In the genomic region with DNA sequence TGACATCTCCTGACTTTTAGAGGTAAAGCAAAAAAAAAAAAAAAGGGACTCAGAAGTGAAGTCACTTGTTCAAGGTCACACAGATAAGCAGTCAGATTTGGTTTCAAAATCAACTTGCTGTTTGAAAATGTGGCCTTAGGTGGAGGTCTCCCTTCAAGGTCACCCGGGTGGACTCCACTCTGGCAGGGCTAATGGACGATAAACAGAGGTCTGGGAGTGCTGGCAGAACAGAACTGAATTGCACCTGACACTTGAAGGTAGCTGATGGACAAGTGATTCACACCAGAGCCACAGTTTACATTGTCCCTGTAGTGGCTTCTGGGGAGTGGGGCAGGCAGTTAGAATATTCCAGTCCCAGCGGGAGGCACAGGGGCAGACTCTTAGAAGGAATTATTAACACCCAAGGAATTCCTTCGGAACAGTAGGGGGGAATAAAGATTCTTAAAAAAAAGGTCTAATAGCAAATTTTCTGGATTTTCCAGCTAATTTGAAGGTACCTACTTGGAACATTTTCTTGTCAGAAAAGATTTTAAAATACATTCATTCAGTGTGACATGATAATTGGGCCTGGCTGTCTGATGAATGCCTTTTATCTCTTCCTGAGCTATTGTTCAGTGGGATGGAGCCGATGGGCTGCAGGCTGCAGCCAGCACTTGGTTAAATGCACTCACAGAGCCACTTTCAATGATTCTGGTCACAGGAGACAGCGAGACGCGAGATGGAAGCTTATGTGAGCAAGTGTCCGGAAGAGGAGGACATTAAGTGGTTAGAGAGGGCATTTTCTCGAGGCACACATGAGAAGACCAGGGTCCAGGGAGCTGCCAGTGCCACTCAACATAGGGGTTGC, we compare ENCODE assay signal across 15 mouse cellular contexts. TPM values are rescaled to one million over a fixed set of nuclear protein-coding genes. Genes with fewer than 3 reads are reported as not detected.
DNase-seq lines count a peak whose midpoint lies in the region; ATAC-seq and TF ChIP-seq lines count a peak whose summit lies in the region.
"Had no signal": no experiment of that assay in that cellular context is flagged by ENCODE, and none has a peak within 500 bp of the region (broad histone marks: within the 10 kb centered on the region; RNA-seq: fewer than 3 reads in every experiment).

No protein-coding gene starts in this region.

- intact Hi-C loops in heart, postnatal 25 days (cut with DNase I), result loop anchor here (5.0 to 10.0 kb wide), 3 partner anchors 38 to 485 kb away; no protein-coding TSS in a partner anchor

- H3K4me1 ChIP-seq in heart, embryonic 12.5 days (replicated peaks), result peaks cover 69% of the 10 kb centered on the region
- H3K4me1 ChIP-seq in ES-E14 (ENCODE audit: control insufficient read depth in 2 of 2, insufficient read depth in 2 of 2, low read length in 2 of 2, poor library complexity in 1 of 2), result peaks cover 15 to 55% of the 10 kb centered on the region in 2 experiments
- H3K4me1 ChIP-seq in forebrain, embryonic 11.5 days (replicated peaks; ENCODE audit: control insufficient read depth, insufficient read depth, low read length), result peaks cover 27% of the 10 kb centered on the region
- peaks cover 66% of the 10 kb centered on the region for H3K4me1 ChIP-seq in midbrain, embryonic 13.5 days (replicated peaks)
- H3K4me1 ChIP-seq in intestine, embryonic 15.5 days (replicated peaks), result peaks cover 51% of the 10 kb centered on the region

- H3K27ac ChIP-seq in heart, embryonic 12.5 days (ENCODE audit: poor library complexity, severe bottlenecking), result peak overlapping the region; percentile 44
- peak overlapping the region; percentile 94 for H3K27ac ChIP-seq in ES-E14 (ENCODE audit: insufficient read depth, low read depth, low read length, poor library complexity, severe bottlenecking)
- peak overlapping the region; percentile 68 for H3K27ac ChIP-seq in forebrain, embryonic 11.5 days (ENCODE audit: low read depth, low read length)
- H3K27ac ChIP-seq in midbrain, embryonic 13.5 days, result peak overlapping the region; percentile 68
- no peak overlapping the region for H3K27ac ChIP-seq in intestine, embryonic 15.5 days
- H3K27ac ChIP-seq: embryonic facial prominence, embryonic 15.5 days; gastrocnemius, adult 2 months; liver, embryonic 14.5 days; stomach, embryonic 15.5 days had no signal

- in situ Hi-C loops in ES-E14 (cut with MboI; ENCODE audit: low sequenced_read_pairs in 2 of 2, unreplicated experiment in 2 of 2), result loop anchor here in 1 of 2 experiments (10.0 kb wide), 1 partner anchor 355 kb away; no protein-coding TSS in a partner anchor

- H3K36me3 ChIP-seq in heart, embryonic 12.5 days, result no peaks in the 10 kb centered on the region
- no peaks in the 10 kb centered on the region for H3K36me3 ChIP-seq in ES-E14 (ENCODE audit: control insufficient read depth, insufficient read depth, low read length, poor library complexity, severe bottlenecking)
- no peaks in the 10 kb centered on the region for H3K36me3 ChIP-seq in forebrain, embryonic 11.5 days (ENCODE audit: control insufficient read depth, insufficient read depth, low read length)
- H3K36me3 ChIP-seq in midbrain, embryonic 13.5 days, result no peaks in the 10 kb centered on the region
- no peaks in the 10 kb centered on the region for H3K36me3 ChIP-seq in intestine, embryonic 15.5 days
- H3K36me3 ChIP-seq: embryonic facial prominence, embryonic 15.5 days; stomach, embryonic 15.5 days had no signal

- no peak overlapping the region for H3K4me2 ChIP-seq in heart, embryonic 12.5 days
- H3K4me2 ChIP-seq in forebrain, embryonic 11.5 days (ENCODE audit: low read depth, low read length, severe bottlenecking), result no peak overlapping the region
- 0 out of 2 replicates have a peak overlapping the region, but pooled peaks have one; percentile 11 for H3K4me2 ChIP-seq in midbrain, embryonic 13.5 days (replicated peaks)
- no peak overlapping the region for H3K4me2 ChIP-seq in intestine, embryonic 15.5 days (replicated peaks)
- H3K4me2 ChIP-seq: embryonic facial prominence, embryonic 15.5 days; stomach, embryonic 15.5 days had no signal

- no peak for ATAC-seq in heart, embryonic 12.5 days (ENCODE audit: insufficient number of reproducible peaks, low FRiP score)
- ATAC-seq in forebrain, embryonic 11.5 days (replicated peaks; ENCODE audit: low FRiP score), result no peak
- no peak for ATAC-seq in midbrain, embryonic 13.5 days
- ATAC-seq in intestine, embryonic 15.5 days, result no peak

- H3K27me3 ChIP-seq in heart, embryonic 12.5 days (replicated peaks), result peaks cover 20% of the 10 kb centered on the region
- peaks cover 8% of the 10 kb centered on the region for H3K27me3 ChIP-seq in forebrain, embryonic 11.5 days (ENCODE audit: control insufficient read depth, insufficient read depth, low read length)
- H3K27me3 ChIP-seq in midbrain, embryonic 13.5 days, result peaks cover 56% of the 10 kb centered on the region
- H3K27me3 ChIP-seq in intestine, embryonic 15.5 days (replicated peaks), result no peaks in the 10 kb centered on the region

- 0 out of 2 replicates have a peak overlapping the region, but pooled peaks have one; percentile 8 for H3K9ac ChIP-seq in heart, embryonic 12.5 days
- no peak overlapping the region; the same call in 1 of the 2 replicates for H3K9ac ChIP-seq in ES-E14 (ENCODE audit: insufficient read depth, low read depth, low read length, poor library complexity, severe bottlenecking)
- peak overlapping the region; percentile 1; the same call in 1 of the 2 replicates for H3K9ac ChIP-seq in forebrain, embryonic 11.5 days (ENCODE audit: low read length)
- 0 out of 2 replicates have a peak overlapping the region, but pooled peaks have one; percentile 36 for H3K9ac ChIP-seq in midbrain, embryonic 13.5 days (replicated peaks)
- H3K9ac ChIP-seq in intestine, embryonic 15.5 days, result no peak overlapping the region
- H3K9ac ChIP-seq: embryonic facial prominence, embryonic 15.5 days; liver, embryonic 14.5 days; stomach, embryonic 15.5 days had no signal

- 13% methylated on average over 10 of the region's 10 CpGs for WGBS in heart, embryonic 12.5 days
- WGBS in forebrain, embryonic 11.5 days, result 4% methylated on average over 10 of the region's 10 CpGs
- WGBS in midbrain, embryonic 13.5 days, result 7% methylated on average over 10 of the region's 10 CpGs
- WGBS in intestine, embryonic 15.5 days, result 50% methylated on average over 10 of the region's 10 CpGs

- no peak for DNase-seq in heart, postnatal 25 days (ENCODE audit: low spot score)
- no peak for DNase-seq in ES-E14 (ENCODE audit: low read depth, low spot score)
- DNase-seq in forebrain, embryonic 11.5 days (ENCODE audit: low spot score), result no peak
- no peak for DNase-seq in cerebellum, postnatal 4 days (ENCODE audit: low spot score in 2 of 2)
- DNase-seq in cerebellum, adult 9-10 months, result no peak
- DNase-seq: cerebellum, adult 9-11 months; gastrocnemius, adult 2 months; kidney, adult 18-20 months had no signal

- no peak overlapping the region for H3K4me3 ChIP-seq in heart, embryonic 12.5 days
- peak overlapping the region in 1 of 2 experiments; percentile 17; a peak in 1 of 4 replicates for H3K4me3 ChIP-seq in ES-E14 (ENCODE audit: insufficient read depth in 1 of 2, low read depth in 1 of 2, low read length in 2 of 2, poor library complexity in 1 of 2, severe bottlenecking in 1 of 2)
- no peak overlapping the region for H3K4me3 ChIP-seq in forebrain, embryonic 11.5 days (ENCODE audit: low read depth, low read length)
- H3K4me3 ChIP-seq in midbrain, embryonic 13.5 days (replicated peaks), result no peak overlapping the region
- no peak overlapping the region for H3K4me3 ChIP-seq in intestine, embryonic 15.5 days (replicated peaks)
- H3K4me3 ChIP-seq: embryonic facial prominence, embryonic 15.5 days; gastrocnemius, adult 2 months; stomach, embryonic 15.5 days had no signal

- no peaks in the 10 kb centered on the region for H3K9me3 ChIP-seq in heart, embryonic 12.5 days (replicated peaks)
- no peaks in the 10 kb centered on the region for H3K9me3 ChIP-seq in ES-E14 (ENCODE audit: control insufficient read depth, insufficient read depth, low read depth, low read length)
- no peaks in the 10 kb centered on the region for H3K9me3 ChIP-seq in forebrain, embryonic 11.5 days (ENCODE audit: control insufficient read depth, low read length)
- H3K9me3 ChIP-seq in midbrain, embryonic 13.5 days, result no peaks in the 10 kb centered on the region
- no peaks in the 10 kb centered on the region for H3K9me3 ChIP-seq in intestine, embryonic 15.5 days
- H3K9me3 ChIP-seq: embryonic facial prominence, embryonic 15.5 days; stomach, embryonic 15.5 days had no signal

TF ChIP-seq in ES-E14, 5 proteins besides CTCF, POLR2A, EP300 and RAD21:
- TF ChIP-seq HCFC1 (IDR thresholded peaks at IDR 0.05; ENCODE audit: borderline replicate concordance, insufficient read depth, low read length), result no peak
- 0 out of 2 replicates have a peak, but pooled peaks have one; percentile 61 for TF ChIP-seq ZNF384 (IDR thresholded peaks at IDR 0.05; ENCODE audit: low read depth, low read length)
- TF ChIP-seq MAFK (IDR thresholded peaks at IDR 0.05; ENCODE audit: insufficient read depth, low read depth, low read length), result no peak
- TF ChIP-seq ZC3H11A (IDR thresholded peaks at IDR 0.05; ENCODE audit: borderline replicate concordance, low read depth, low read length), result no peak
- TF ChIP-seq CHD2 (IDR thresholded peaks at IDR 0.05; ENCODE audit: low read depth, low read length), result no peak

RNA-seq across cellular contexts. Expression of gene Aldh1b1, which starts 28.8 kb away (rescaled TPM):
- polyA plus RNA-seq in heart, embryonic 12.5 days (2016; fragmentation: Nextera tagmentation; extraction: Ambion mirVana), result 104 and 107 TPM in 2 replicates
- total RNA-seq in heart, postnatal 25 days (2021), result 10 to 100 TPM; 16.0 to 17.5 TPM
- 3.6 and 4.0 TPM in 2 replicates for total RNA-seq in ES-E14 (2012; rRNA removed)
- polyA plus RNA-seq in forebrain, embryonic 11.5 days (2014; fragmentation: Nextera tagmentation; extraction: Ambion mirVana), result 5.0 and 5.2 TPM in 2 replicates
- 15.8 and 17.6 TPM in 2 replicates for polyA plus RNA-seq in midbrain, embryonic 13.5 days (2015; fragmentation: Nextera tagmentation; extraction: Ambion mirVana)
- polyA plus RNA-seq in intestine, embryonic 15.5 days (2015; fragmentation: Nextera tagmentation; extraction: Ambion mirVana), result 428 and 484 TPM in 2 replicates
- polyA plus RNA-seq: C2C12 had no signal

RNA-seq across cellular contexts. Expression of gene Igfbpl1, which starts 56.7 kb away (rescaled TPM):
- 6.1 and 7.0 TPM in 2 replicates for polyA plus RNA-seq in heart, embryonic 12.5 days (2016; fragmentation: Nextera tagmentation; extraction: Ambion mirVana)
- 1 to 10 TPM in 1 of 2 experiments, under 1 TPM in 1; 0.83 to 1.6 TPM for total RNA-seq in heart, postnatal 25 days (2021)
- total RNA-seq in ES-E14 (2012; rRNA removed), result 4.1 and 6.8 TPM in 2 replicates
- 83.2 and 84.0 TPM in 2 replicates for polyA plus RNA-seq in forebrain, embryonic 11.5 days (2014; fragmentation: Nextera tagmentation; extraction: Ambion mirVana)
- 69.9 and 83.3 TPM in 2 replicates for polyA plus RNA-seq in midbrain, embryonic 13.5 days (2015; fragmentation: Nextera tagmentation; extraction: Ambion mirVana)
- 0.42 and 0.53 TPM in 2 replicates for polyA plus RNA-seq in intestine, embryonic 15.5 days (2015; fragmentation: Nextera tagmentation; extraction: Ambion mirVana)
- total RNA-seq: gastrocnemius, adult 2 months had no signal
- polyA plus RNA-seq: C2C12 had no signal

Comparison
In these comparisons a context has a peak if more than half of its experiments do, and no peak if none do; other contexts are left out.
1. H3K9ac ChIP-seq: peak in heart, embryonic 12.5 days (single experiment), forebrain, embryonic 11.5 days (single experiment) and midbrain, embryonic 13.5 days (single experiment); none in ES-E14 (single experiment) and intestine, embryonic 15.5 days (single experiment).